Mouse (Mus musculus) intestine, embryonic 16.5 days (tissue): ENCODE measurements around the gene G6pdx. TPM values are rescaled to one million over a fixed set of nuclear protein-coding genes. Genes with fewer than 3 reads are reported as not detected.
A peak's percentile ranks its signal among the peaks of the same experiment; 100 is the strongest.

Experiments used
- ATAC-seq: fragments of 200-750 bp; cut with Nextera tagmentation; 2 replicates; pipeline ENCODE4 v1.8.0; 2017; ENCODE audit warnings: moderate TSS enrichment, moderate library complexity
- H3K27ac ChIP-seq: fragments of 300-500 bp; sonication (generic); 2 replicates; pipeline ENCODE4 v1.5.1; 2014; ENCODE audit warnings: mild to moderate bottlenecking, low read length
- H3K27me3 ChIP-seq: fragments of 300-500 bp; sonication (generic); replicated peaks from 2 replicates; pipeline ENCODE4 v1.6.1; 2014; ENCODE audit warnings: low read length, control low read depth, mixed read lengths; ENCODE audit not compliant: control insufficient read depth, insufficient read depth
- H3K36me3 ChIP-seq: fragments of 300-500 bp; sonication (generic); 2 replicates; pipeline ENCODE4 v1.6.1; 2014; ENCODE audit warnings: low read length, control low read depth; ENCODE audit not compliant: control insufficient read depth, insufficient read depth
- H3K4me1 ChIP-seq: fragments of 300-500 bp; sonication (generic); 2 replicates; pipeline ENCODE4 v1.6.1; 2014; ENCODE audit warnings: low read length, control low read depth, mixed read lengths; ENCODE audit not compliant: control insufficient read depth, insufficient read depth
- H3K4me2 ChIP-seq: fragments of 300-500 bp; sonication (generic); 2 replicates; pipeline ENCODE4 v1.6.1; 2014; ENCODE audit warnings: low read depth, low read length, control low read depth
- H3K4me3 ChIP-seq: fragments of 300-500 bp; sonication (generic); 2 replicates; pipeline ENCODE4 v1.5.1; 2014; ENCODE audit warnings: mild to moderate bottlenecking, low read length
- H3K9ac ChIP-seq: fragments of 300-500 bp; sonication (generic); 2 replicates; pipeline ENCODE4 v1.6.1; 2014; ENCODE audit warnings: low read depth, low read length
- H3K9me3 ChIP-seq: fragments of 300-500 bp; sonication (generic); 2 replicates; pipeline ENCODE4 v1.6.1; 2016; ENCODE audit warnings: low read length, control low read depth; ENCODE audit not compliant: control insufficient read depth
- WGBS: fragments of 180-500 bp; shearing (Covaris S2); extraction: QIAGEN DNeasy Blood & Tissue Kit; methylation state at CpG from one replicate; pipeline ENCODE4 v1.1.7; 2014; 5-methylcytosine and 5-hydroxymethylcytosine counted together
- polyA plus RNA-seq: library from polyadenylated mRNA; unstranded; fragments of >200 nt; fragmentation: Nextera tagmentation; extraction: Ambion mirVana; gene quantifications from 2 replicates; pipeline ENCODE4 v1.2.1, GENCODE M21; 2015

The G6pdx gene
- polyA plus RNA-seq = 41.3 and 46.1 TPM in 2 replicates

DNA sequence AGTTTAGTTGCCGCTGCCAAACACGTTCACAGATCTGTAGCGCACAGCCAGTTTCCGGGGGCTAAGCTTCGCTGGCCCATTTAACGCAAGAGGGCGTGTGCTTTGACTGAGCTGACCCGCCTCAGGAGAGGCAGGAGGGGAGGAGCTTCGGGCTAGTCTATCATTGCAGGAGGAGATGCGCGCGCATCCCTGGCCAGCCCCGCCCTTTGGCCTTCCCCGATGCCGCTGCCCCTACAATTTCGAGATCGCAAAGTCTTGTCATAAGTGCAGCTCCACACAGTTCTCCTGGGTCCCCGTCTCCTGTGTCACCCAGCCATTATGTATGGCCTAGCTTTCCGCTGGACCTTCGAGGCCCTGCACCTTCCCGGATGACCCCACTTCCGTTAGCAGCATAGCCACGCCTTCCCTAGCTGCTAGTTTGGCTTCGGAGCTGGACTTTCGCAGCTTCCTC is at the start of gene G6pdx:
Gene G6pdx (minus strand): TSS at position 369 of the 451 bp plus-strand sequence.
- H3K27me3 ChIP-seq = no peaks in the 10 kb centered on the region
- peak within 1 kb of the TSS; percentile 89 for H3K27ac ChIP-seq
- peak within 1 kb of the TSS; percentile 71 for H3K9ac ChIP-seq
- no peaks in the 10 kb centered on the region for H3K9me3 ChIP-seq
- H3K4me1 ChIP-seq = no peaks in the 10 kb centered on the region
- H3K4me3 ChIP-seq = peak within 1 kb of the TSS; percentile 60
- WGBS = 11% methylated on average over 25 of the region's 25 CpGs
- peak within 1 kb of the TSS; percentile 63 for H3K4me2 ChIP-seq
- no peaks in the 10 kb centered on the region for H3K36me3 ChIP-seq
- peak; percentile 83 for ATAC-seq

DNA sequence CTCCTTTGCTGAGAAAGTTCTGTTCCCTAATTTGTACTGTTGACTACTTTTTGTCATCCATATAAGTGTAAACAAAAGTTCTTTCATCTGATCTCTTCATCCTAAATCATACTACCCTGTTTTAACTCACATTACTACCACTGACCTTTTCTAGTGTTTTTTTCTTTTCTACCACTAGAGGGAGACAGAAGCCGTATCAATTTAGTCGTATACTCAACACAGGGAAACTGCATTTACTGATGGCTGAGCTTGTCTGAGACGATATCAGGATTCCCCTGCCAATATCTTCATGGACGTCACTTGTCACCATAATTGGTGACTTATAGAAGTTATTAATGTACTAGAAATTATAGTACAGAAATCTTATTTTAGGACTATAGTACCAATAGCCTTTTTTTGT is 23.8 kb upstream of the G6pdx start:
- 12% methylated on average over 4 of the region's 4 CpGs for WGBS
- no peaks in the 10 kb centered on the region for H3K9me3 ChIP-seq
- no peak overlapping the region for H3K9ac ChIP-seq
- H3K27ac ChIP-seq = no peak overlapping the region
- ATAC-seq = 0 out of 2 replicates have a peak, but pooled peaks have one; percentile 58
- H3K4me3 ChIP-seq = no peak overlapping the region
- no peaks in the 10 kb centered on the region for H3K27me3 ChIP-seq
- no peak overlapping the region for H3K4me2 ChIP-seq
- H3K4me1 ChIP-seq = no peaks in the 10 kb centered on the region
- no peaks in the 10 kb centered on the region for H3K36me3 ChIP-seq

- WGBS = 82% methylated on average over 4 of the region's 4 CpGs
- no peaks in the 10 kb centered on the region for H3K27me3 ChIP-seq
- no peaks in the 10 kb centered on the region for H3K4me1 ChIP-seq
- H3K36me3 ChIP-seq = no peaks in the 10 kb centered on the region
- H3K4me3 ChIP-seq = no peak overlapping the region
- H3K27ac ChIP-seq = no peak overlapping the region
- H3K4me2 ChIP-seq = no peak overlapping the region
- no peak for ATAC-seq
- H3K9me3 ChIP-seq = no peaks in the 10 kb centered on the region
- H3K9ac ChIP-seq = no peak overlapping the region
Measured at GRCm38 (mm10) chrX:74451157-74451912, 22.3 kb upstream of the G6pdx start.

DNA sequence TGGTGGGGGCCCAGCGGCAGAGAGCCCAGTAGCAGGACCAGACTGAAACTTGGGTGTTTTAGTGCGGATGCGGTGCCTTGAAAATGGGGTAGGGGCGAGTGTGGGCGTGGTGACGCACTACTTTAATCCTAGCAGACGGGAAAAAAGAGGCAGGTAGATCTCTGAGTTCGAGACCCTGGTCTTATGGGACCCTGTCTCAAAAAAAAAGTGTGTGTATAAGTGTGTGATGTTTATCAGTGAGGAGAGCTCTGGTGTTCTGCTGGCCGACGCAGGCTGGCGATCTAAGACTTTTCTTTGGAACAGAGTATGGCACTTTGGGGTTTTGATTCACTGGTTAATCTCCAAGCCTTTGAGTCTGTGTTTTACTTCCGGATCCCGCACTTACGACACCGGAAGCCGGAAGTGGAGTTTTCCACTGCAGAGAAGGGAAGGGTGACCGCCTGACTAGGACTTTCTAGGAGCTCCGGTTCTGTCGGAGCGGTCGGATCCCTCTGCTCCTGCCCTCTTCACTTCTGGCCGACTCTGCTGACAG is 362 bp upstream of the G6pdx start:
- Histone ChIP-seq H3K36me3 (no peaks in the 10 kb centered on the region), H3K27me3 (no peaks in the 10 kb centered on the region), H3K27ac (peak overlapping the region; percentile 89), H3K4me3 (peak overlapping the region; percentile 60), H3K4me2 (peak overlapping the region; percentile 63), H3K4me1 (no peaks in the 10 kb centered on the region), H3K9ac (peak overlapping the region; percentile 71), H3K9me3 (no peaks in the 10 kb centered on the region)
- ATAC-seq = peak; percentile 82
- WGBS = 21% methylated on average over 22 of the region's 22 CpGs

- H3K4me1 ChIP-seq = no peaks in the 10 kb centered on the region
- peak; percentile 22 for ATAC-seq
- H3K4me3 ChIP-seq = peak overlapping the region; percentile 60
- H3K9me3 ChIP-seq = no peaks in the 10 kb centered on the region
- no peaks in the 10 kb centered on the region for H3K27me3 ChIP-seq
- WGBS = 11% methylated on average over 35 of the region's 35 CpGs
- H3K4me2 ChIP-seq = peak overlapping the region; percentile 55
- H3K27ac ChIP-seq = peak overlapping the region; percentile 89; the same call in 1 of the 2 replicates
- no peaks in the 10 kb centered on the region for H3K36me3 ChIP-seq
- peak overlapping the region; percentile 65 for H3K9ac ChIP-seq
Measured at GRCm38 (mm10) chrX:74428146-74428825, 708 bp downstream of the G6pdx start.

- Histone ChIP-seq H3K4me1 (no peaks in the 10 kb centered on the region), H3K27ac (no peak overlapping the region), H3K4me2 (no peak overlapping the region), H3K27me3 (no peaks in the 10 kb centered on the region), H3K36me3 (no peaks in the 10 kb centered on the region), H3K4me3 (no peak overlapping the region), H3K9ac (no peak overlapping the region), H3K9me3 (no peaks in the 10 kb centered on the region)
- no peak for ATAC-seq
- WGBS = 81% methylated on average over 3 of the region's 3 CpGs
Measured at GRCm38 (mm10) chrX:74427116-74427515, 1.9 kb downstream of the G6pdx start.

- Histone ChIP-seq H3K9ac (no peak overlapping the region), H3K9me3 (no peaks in the 10 kb centered on the region), H3K27ac (no peak overlapping the region), H3K36me3 (no peaks in the 10 kb centered on the region), H3K4me1 (no peaks in the 10 kb centered on the region), H3K4me2 (no peak overlapping the region), H3K4me3 (no peak overlapping the region), H3K27me3 (no peaks in the 10 kb centered on the region)
- no peak for ATAC-seq
- 77% methylated on average over 1 of the region's 1 CpGs for WGBS
Measured at GRCm38 (mm10) chrX:74426256-74426655, 2.7 kb downstream of the G6pdx start.

DNA sequence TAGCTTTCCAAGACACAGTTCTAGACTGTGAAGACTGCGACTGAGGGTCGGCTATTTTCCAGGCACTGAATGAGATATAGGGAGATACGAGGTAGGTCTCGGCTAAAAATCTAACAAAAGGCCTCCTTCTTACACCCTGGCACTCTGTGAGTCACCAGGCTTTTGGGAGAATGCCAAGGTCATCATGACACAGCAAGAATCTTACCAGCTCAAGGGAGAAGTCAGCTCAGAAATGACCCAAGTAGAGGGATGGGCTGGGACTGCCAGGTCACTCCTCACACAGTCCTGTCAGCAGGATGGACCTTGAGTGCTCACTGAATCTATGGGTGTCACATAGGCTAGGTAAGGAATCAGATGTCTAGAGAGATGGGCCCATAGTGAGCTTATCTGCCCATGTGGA is 3.8 kb downstream of the G6pdx start:
- Histone ChIP-seq H3K9me3 (no peaks in the 10 kb centered on the region), H3K4me2 (no peak overlapping the region), H3K4me1 (no peaks in the 10 kb centered on the region), H3K27me3 (no peaks in the 10 kb centered on the region), H3K9ac (no peak overlapping the region), H3K36me3 (no peaks in the 10 kb centered on the region), H3K27ac (no peak overlapping the region), H3K4me3 (no peak overlapping the region)
- no peak for ATAC-seq
- WGBS = 75% methylated on average over 4 of the region's 4 CpGs

DNA sequence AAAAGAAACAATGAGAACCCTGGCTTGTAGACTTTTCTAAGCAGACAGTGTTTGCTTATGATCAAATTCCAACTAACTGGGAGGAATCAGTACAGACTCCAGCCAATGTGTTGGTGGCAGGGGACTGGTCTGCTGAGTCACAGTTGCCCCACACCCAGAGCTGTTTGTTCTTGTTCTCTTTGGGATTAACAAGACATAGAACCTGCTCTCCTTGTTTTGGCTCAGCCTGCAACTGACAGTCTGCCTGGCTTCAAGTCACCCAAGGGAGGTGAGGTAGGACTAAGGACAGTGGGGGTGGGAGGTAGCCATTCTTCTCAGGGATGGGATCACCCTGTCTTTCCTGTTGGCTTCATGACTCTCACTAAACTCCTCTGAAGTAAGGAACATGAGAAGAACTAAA is 4.6 kb downstream of the G6pdx start:
- Histone ChIP-seq H3K4me1 (no peaks in the 10 kb centered on the region), H3K4me3 (no peak overlapping the region), H3K4me2 (no peak overlapping the region), H3K9ac (no peak overlapping the region), H3K36me3 (no peaks in the 10 kb centered on the region), H3K9me3 (no peaks in the 10 kb centered on the region), H3K27me3 (no peaks in the 10 kb centered on the region), H3K27ac (no peak overlapping the region)
- peak; percentile 45; the same call in 1 of the 2 replicates for ATAC-seq
